Mouse (Mus musculus): ENCODE data around the gene Ube2j1. TPM values are rescaled to one million over a fixed set of nuclear protein-coding genes. Genes with fewer than 3 reads are reported as not detected.

The Ube2j1 gene
- polyA plus RNA-seq (2012; ENCODE audit: insufficient read depth, low replicate concordance), result 27.5 and 35.5 TPM in 2 replicates

- Histone ChIP-seq H3K9me3 (0 out of 2 replicates have a peak, but pooled peaks cover 4% of the 10 kb centered on the region), H3K4me3 (replicated peaks) (peak within 1 kb of the TSS; percentile 100), H3K36me3 (replicated peaks; ENCODE audit: low read length) (peaks cover 44% of the 10 kb centered on the region), H3K27me3 (replicated peaks) (no peaks in the 10 kb centered on the region), H3K4me1 (peaks cover 36% of the 10 kb centered on the region)
- no peak for TF ChIP-seq FLI1 (IDR thresholded peaks at IDR 0.05; ENCODE audit: low read length)
- TF ChIP-seq GATA1 (IDR thresholded peaks at IDR 0.05; ENCODE audit: borderline replicate concordance, low read length), result no peak
Observed at GRCm38 (mm10) chr4:33031195-33031960, at the start of gene Ube2j1. TSS of gene Ube2j1 (plus strand) at chr4:33031416.

GRCm38 (mm10) chr4:32981617-32982016 lies 49.6 kb upstream of the Ube2j1 start:
- TF ChIP-seq GATA1 (IDR thresholded peaks at IDR 0.05; ENCODE audit: borderline replicate concordance, low read length) (no peak), FLI1 (IDR thresholded peaks at IDR 0.05; ENCODE audit: low read length) (no peak)
- Histone ChIP-seq H3K9me3 (peaks cover 25% of the 10 kb centered on the region), H3K4me1 (peaks cover 31% of the 10 kb centered on the region), H3K4me3 (replicated peaks) (no peak overlapping the region), H3K27me3 (replicated peaks) (peaks cover 67% of the 10 kb centered on the region), H3K36me3 (replicated peaks; ENCODE audit: low read length) (no peaks in the 10 kb centered on the region)

- peaks cover 31% of the 10 kb centered on the region for H3K4me1 ChIP-seq
- H3K27me3 ChIP-seq (replicated peaks), result peaks cover 70% of the 10 kb centered on the region
- peak overlapping the region; percentile 95 for H3K4me3 ChIP-seq (replicated peaks)
- H3K9me3 ChIP-seq, result peaks cover 25% of the 10 kb centered on the region
- TF ChIP-seq GATA1 (IDR thresholded peaks at IDR 0.05; ENCODE audit: borderline replicate concordance, low read length) (no peak), FLI1 (IDR thresholded peaks at IDR 0.05; ENCODE audit: low read length) (no peak)
- no peaks in the 10 kb centered on the region for H3K36me3 ChIP-seq (replicated peaks; ENCODE audit: low read length)
Observed at GRCm38 (mm10) chr4:32982041-32982715, 49.0 kb upstream of the Ube2j1 start.

- TF ChIP-seq GATA1 (IDR thresholded peaks at IDR 0.05; ENCODE audit: borderline replicate concordance, low read length) (no peak), FLI1 (IDR thresholded peaks at IDR 0.05; ENCODE audit: low read length) (no peak)
- H3K4me3 ChIP-seq (replicated peaks), result peak within 1 kb of the TSS; percentile 95
- peaks cover 31% of the 10 kb centered on the region for H3K4me1 ChIP-seq
- no peaks in the 10 kb centered on the region for H3K36me3 ChIP-seq (replicated peaks; ENCODE audit: low read length)
- peaks cover 74% of the 10 kb centered on the region for H3K27me3 ChIP-seq (replicated peaks)
- H3K9me3 ChIP-seq, result peaks cover 25% of the 10 kb centered on the region
Observed at GRCm38 (mm10) chr4:32982716-32983175, 48.5 kb upstream of the Ube2j1 start, which contains the start of gene Rragd. TSS of gene Rragd (plus strand) at chr4:32983037.

GRCm38 (mm10) chr4:32983176-32984155 lies 47.8 kb upstream of the Ube2j1 start:
- Histone ChIP-seq H3K9me3 (peaks cover 25% of the 10 kb centered on the region), H3K4me1 (peaks cover 31% of the 10 kb centered on the region), H3K4me3 (replicated peaks) (peak overlapping the region; percentile 95), H3K36me3 (replicated peaks; ENCODE audit: low read length) (no peaks in the 10 kb centered on the region), H3K27me3 (replicated peaks) (peaks cover 74% of the 10 kb centered on the region)
- TF ChIP-seq FLI1 (IDR thresholded peaks at IDR 0.05; ENCODE audit: low read length) (no peak), GATA1 (IDR thresholded peaks at IDR 0.05; ENCODE audit: borderline replicate concordance, low read length) (no peak)

GRCm38 (mm10) chr4:32984242-32984641 lies 47.0 kb upstream of the Ube2j1 start:
- H3K36me3 ChIP-seq (replicated peaks; ENCODE audit: low read length), result no peaks in the 10 kb centered on the region
- H3K4me1 ChIP-seq, result peaks cover 31% of the 10 kb centered on the region
- TF ChIP-seq FLI1 (IDR thresholded peaks at IDR 0.05; ENCODE audit: low read length), result no peak
- H3K27me3 ChIP-seq (replicated peaks), result peaks cover 75% of the 10 kb centered on the region
- H3K9me3 ChIP-seq, result peaks cover 25% of the 10 kb centered on the region
- H3K4me3 ChIP-seq (replicated peaks), result peak overlapping the region; percentile 95

GRCm38 (mm10) chr4:32984801-32985675 lies 46.2 kb upstream of the Ube2j1 start:
- Histone ChIP-seq H3K4me1 (peaks cover 31% of the 10 kb centered on the region), H3K4me3 (replicated peaks) (peak overlapping the region; percentile 95), H3K9me3 (peaks cover 22% of the 10 kb centered on the region), H3K36me3 (replicated peaks; ENCODE audit: low read length) (no peaks in the 10 kb centered on the region), H3K27me3 (replicated peaks) (peaks cover 76% of the 10 kb centered on the region)
- TF ChIP-seq FLI1 (IDR thresholded peaks at IDR 0.05; ENCODE audit: low read length) (no peak), GATA1 (IDR thresholded peaks at IDR 0.05; ENCODE audit: borderline replicate concordance, low read length) (no peak)

- Histone ChIP-seq H3K36me3 (replicated peaks; ENCODE audit: low read length) (no peaks in the 10 kb centered on the region), H3K9me3 (peaks cover 20% of the 10 kb centered on the region), H3K27me3 (replicated peaks) (peaks cover 73% of the 10 kb centered on the region), H3K4me1 (peaks cover 31% of the 10 kb centered on the region), H3K4me3 (replicated peaks) (no peak overlapping the region)
- TF ChIP-seq FLI1 (IDR thresholded peaks at IDR 0.05; ENCODE audit: low read length) (no peak), GATA1 (IDR thresholded peaks at IDR 0.05; ENCODE audit: borderline replicate concordance, low read length) (no peak)
Observed at GRCm38 (mm10) chr4:32985684-32986083, 45.5 kb upstream of the Ube2j1 start.
